14 mouse cellular contexts compared by ENCODE assay signal in genomic region chr12:40016068-40016467, GRCm38 (mm10). TPM values are rescaled to one million over a fixed set of nuclear protein-coding genes. Genes with fewer than 3 reads are reported as not detected.
DNase-seq lines count a peak whose midpoint lies in the region; ATAC-seq and TF ChIP-seq lines count a peak whose summit lies in the region.
"Had no signal": no experiment of that assay in that cellular context is flagged by ENCODE, and none has a peak within 500 bp of the region (broad histone marks: within the 10 kb centered on the region; RNA-seq: fewer than 3 reads in every experiment).

No protein-coding gene starts in this region.

- no peak for ATAC-seq in heart, embryonic 13.5 days (ENCODE audit: extremely low read depth, insufficient number of reproducible peaks, low FRiP score, low TSS enrichment)
- ATAC-seq in liver, embryonic 12.5 days: no peak

- DNase-seq in heart, embryonic 10.5 days (ENCODE audit: low spot score): no peak
- peak; percentile 21 to 24 for DNase-seq in kidney, postnatal 36 days
- no peak for DNase-seq in kidney, adult 8-10 months
- DNase-seq in cerebellum, adult 11-12 months: no peak
- no peak for DNase-seq in right cerebral cortex, postnatal 25 days
- DNase-seq: adrenal gland, postnatal 14 days; gastrocnemius, postnatal 10 days; heart, postnatal 4 days; thymus, adult 18-20 months had no signal

- no peaks in the 10 kb centered on the region for H3K9me3 ChIP-seq in heart, embryonic 13.5 days
- no peaks in the 10 kb centered on the region for H3K9me3 ChIP-seq in heart, embryonic 10.5 days
- no peaks in the 10 kb centered on the region for H3K9me3 ChIP-seq in E14TG2a.4 (ENCODE audit: low read length)
- H3K9me3 ChIP-seq in liver, embryonic 12.5 days (replicated peaks): no peaks in the 10 kb centered on the region
- H3K9me3 ChIP-seq: embryonic facial prominence, embryonic 13.5 days; forebrain, embryonic 13.5 days had no signal

- no peaks in the 10 kb centered on the region for H3K27me3 ChIP-seq in heart, embryonic 13.5 days (replicated peaks)
- peaks cover 6% of the 10 kb centered on the region; the same call in 1 of the 2 replicates for H3K27me3 ChIP-seq in heart, embryonic 10.5 days (ENCODE audit: insufficient read depth, poor library complexity, severe bottlenecking)
- H3K27me3 ChIP-seq in E14TG2a.4 (ENCODE audit: insufficient read depth, low read length): no peaks in the 10 kb centered on the region
- no peaks in the 10 kb centered on the region for H3K27me3 ChIP-seq in liver, embryonic 12.5 days (replicated peaks)
- H3K27me3 ChIP-seq: embryonic facial prominence, embryonic 13.5 days; forebrain, embryonic 13.5 days had no signal

- H3K27ac ChIP-seq in heart, embryonic 13.5 days (replicated peaks): peak overlapping the region; percentile 87; the same call in 1 of the 2 replicates
- H3K27ac ChIP-seq in heart, embryonic 10.5 days: no peak overlapping the region
- H3K27ac ChIP-seq in liver, embryonic 12.5 days: no peak overlapping the region
- H3K27ac ChIP-seq: forebrain, embryonic 13.5 days had no signal

- peaks cover 15% of the 10 kb centered on the region for H3K4me1 ChIP-seq in heart, embryonic 13.5 days
- H3K4me1 ChIP-seq in heart, embryonic 10.5 days: peaks cover 10% of the 10 kb centered on the region
- H3K4me1 ChIP-seq in E14TG2a.4 (replicated peaks; ENCODE audit: low read depth, low read length): peaks cover 28% of the 10 kb centered on the region
- peaks cover 25% of the 10 kb centered on the region for H3K4me1 ChIP-seq in liver, embryonic 12.5 days

- H3K9ac ChIP-seq in heart, embryonic 13.5 days: no peak overlapping the region
- peak overlapping the region; percentile 65; the same call in 1 of the 2 replicates for H3K9ac ChIP-seq in liver, embryonic 12.5 days

- H3K4me2 ChIP-seq in heart, embryonic 13.5 days: peak overlapping the region; percentile 71
- peak overlapping the region; percentile 62; the same call in 1 of the 2 replicates for H3K4me2 ChIP-seq in liver, embryonic 12.5 days

- H3K36me3 ChIP-seq in heart, embryonic 13.5 days: no peaks in the 10 kb centered on the region
- H3K36me3 ChIP-seq in heart, embryonic 10.5 days: no peaks in the 10 kb centered on the region
- no peaks in the 10 kb centered on the region for H3K36me3 ChIP-seq in E14TG2a.4 (ENCODE audit: insufficient read depth, low read length)
- no peaks in the 10 kb centered on the region for H3K36me3 ChIP-seq in liver, embryonic 12.5 days
- H3K36me3 ChIP-seq: embryonic facial prominence, embryonic 13.5 days had no signal

- H3K4me3 ChIP-seq in heart, embryonic 13.5 days: 0 out of 2 replicates have a peak overlapping the region, but pooled peaks have one; percentile 47
- no peak overlapping the region for H3K4me3 ChIP-seq in heart, embryonic 10.5 days
- peak overlapping the region; percentile 20; the same call in 1 of the 2 replicates for H3K4me3 ChIP-seq in E14TG2a.4 (replicated peaks; ENCODE audit: low read length)
- no peak overlapping the region for H3K4me3 ChIP-seq in liver, embryonic 12.5 days
- H3K4me3 ChIP-seq: forebrain, embryonic 13.5 days had no signal

- WGBS in heart, embryonic 13.5 days: 67% methylated on average over 9 of the region's 9 CpGs
- 88% methylated on average over 9 of the region's 9 CpGs for WGBS in heart, embryonic 10.5 days
- 84% methylated on average over 9 of the region's 9 CpGs for WGBS in liver, embryonic 12.5 days (ENCODE audit: insufficient replicate concordance)

- TF ChIP-seq CTCF in E14TG2a.4 (conservative IDR thresholded peaks at IDR 0.05; ENCODE audit: low read length): no peak

RNA-seq across cellular contexts. Expression of gene Arl4a, which starts 21.8 kb away (rescaled TPM):
- polyA plus RNA-seq in heart, embryonic 13.5 days (2015; fragmentation: Nextera tagmentation; extraction: Ambion mirVana): 28.0 and 32.1 TPM in 2 replicates
- 29.0 and 31.1 TPM in 2 replicates for polyA plus RNA-seq in heart, embryonic 10.5 days (2016; fragmentation: Nextera tagmentation; extraction: Ambion mirVana)
- polyA plus RNA-seq in liver, embryonic 12.5 days (2016; fragmentation: Nextera tagmentation; extraction: Ambion mirVana): 61.4 and 71.0 TPM in 2 replicates

Comparison
In these comparisons a context has a peak if more than half of its experiments do, and no peak if none do; other contexts are left out.
1. H3K4me3 ChIP-seq: peak in heart, embryonic 13.5 days (single experiment) and E14TG2a.4 (single experiment); none in heart, embryonic 10.5 days (single experiment) and liver, embryonic 12.5 days (single experiment).
2. DNase-seq: peak in kidney, postnatal 36 days (2 of 2); none in heart, embryonic 10.5 days (single experiment), kidney, adult 8-10 months (0 of 2), cerebellum, adult 11-12 months (single experiment) and right cerebral cortex, postnatal 25 days (single experiment).